Mouse (Mus musculus) spleen, postnatal 4 days (tissue): Measurements from ENCODE around the gene Zfp217.
A peak's percentile ranks its signal among the peaks of the same experiment; 100 is the strongest.
"Not testable (repeated sequence)": the region's sequence is repeated elsewhere in the genome, so short reads cannot be mapped to it uniquely, and the experiment has no call there.

Experiments used
- DNase-seq, 2 experiments: peaks; one replicate each; pipeline ENCODE4 v3.0.0; 2022; ENCODE audit warnings: low spot score in 2 of 2

Zfp217 gene

DNA sequence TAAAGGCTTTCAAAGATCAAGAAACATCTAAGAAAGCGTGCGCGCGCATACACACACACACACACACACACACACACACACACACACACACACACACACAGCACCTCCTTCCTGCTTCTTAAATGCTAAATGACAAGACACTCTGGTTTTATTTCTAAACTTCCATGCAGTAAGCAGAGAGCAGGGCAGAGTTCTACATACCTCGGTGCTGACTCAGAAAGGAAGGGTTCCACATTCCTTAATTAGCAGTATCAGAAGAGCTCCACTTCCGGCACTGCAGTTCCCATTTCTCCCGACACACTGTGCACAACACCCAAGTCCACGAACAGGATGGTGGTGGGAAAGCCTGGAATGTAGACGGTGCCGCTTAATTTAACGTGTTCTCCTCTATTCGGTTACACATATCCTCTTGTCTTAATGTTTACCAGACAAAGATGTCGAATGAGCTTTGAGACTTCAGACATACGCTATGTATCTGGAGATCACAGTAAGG, at the start of gene Zfp217:
Zfp217 (minus strand) TSS at position 443 of the 493 bp plus-strand sequence.
- peak in 1 of 2 experiments; percentile 14 for DNase-seq

DNA sequence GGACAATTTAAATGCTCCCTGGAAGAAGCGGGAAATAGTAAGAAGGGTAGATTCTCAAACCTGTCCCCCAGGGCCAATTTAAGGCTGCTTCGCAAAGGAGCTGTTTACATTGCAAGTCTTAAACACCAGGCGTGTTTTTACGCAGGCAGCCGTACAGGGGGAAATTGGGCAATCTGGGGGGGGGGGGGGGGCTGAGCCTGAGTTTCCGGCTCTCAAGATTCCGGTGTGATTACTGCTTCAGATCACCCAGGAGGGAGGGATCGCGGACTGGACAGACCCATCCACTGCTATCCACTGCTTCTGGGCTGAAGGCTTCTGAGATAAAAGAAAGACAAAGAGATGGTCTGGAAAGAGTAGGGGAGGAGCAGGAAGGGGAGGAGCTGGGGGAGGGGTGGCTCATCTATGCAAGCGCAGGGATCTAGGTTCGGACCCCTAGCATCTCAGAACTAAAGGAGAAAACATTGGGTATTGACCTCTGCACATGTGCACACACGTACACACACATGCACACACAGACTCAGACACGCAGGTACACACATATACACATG, 47.7 kb upstream of the Zfp217 start:
- no peak for DNase-seq

DNA sequence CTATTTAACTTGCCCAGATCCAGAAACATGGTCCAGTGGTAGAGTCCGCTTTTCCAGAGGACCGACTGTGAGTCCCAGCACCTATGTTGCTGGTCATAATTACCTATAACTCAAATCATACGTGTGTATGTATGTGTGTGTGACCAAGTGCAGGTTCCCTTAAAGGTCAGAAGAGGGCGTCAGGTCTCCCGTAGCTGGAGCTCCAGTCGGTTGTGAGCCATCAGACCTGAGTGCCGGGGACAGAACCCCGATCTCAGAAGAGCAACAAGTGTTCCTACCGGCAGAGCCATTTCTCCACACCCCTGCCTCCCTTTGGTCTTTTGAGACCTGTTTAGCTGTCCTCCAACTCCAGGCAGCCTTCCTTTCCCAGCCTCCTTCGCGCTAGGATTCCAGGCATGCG, 46.9 kb upstream of the Zfp217 start:
- no peak for DNase-seq

DNA sequence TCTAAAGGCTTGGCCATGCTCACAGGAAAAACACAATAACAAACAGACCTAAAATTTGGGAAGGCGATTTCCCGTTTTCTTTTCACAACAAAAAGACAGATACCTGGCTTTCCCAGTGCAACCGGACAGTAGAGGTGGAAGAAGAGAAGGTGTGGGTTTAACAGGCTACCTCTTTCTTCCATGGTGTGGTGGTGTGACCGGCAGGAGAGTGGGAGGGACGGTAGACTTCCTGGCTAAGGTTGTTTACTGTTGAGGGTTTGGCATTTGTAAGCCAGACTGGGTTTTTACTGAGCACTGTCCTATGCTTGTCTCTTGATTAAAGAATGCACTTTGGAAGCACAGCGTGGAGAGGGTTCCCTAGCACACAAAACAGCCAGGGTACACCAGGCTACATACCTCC, 45.9 kb upstream of the Zfp217 start:
- no peak for DNase-seq

- no peak for DNase-seq
These were observed 45.3 kb upstream of the Zfp217 start for GRCm38 (mm10) chr2:170193211-170193610.

- DNase-seq, result no peak
These were observed 44.8 kb upstream of the Zfp217 start for GRCm38 (mm10) chr2:170192731-170193149.

GRCm38 (mm10) chr2:170188721-170189120, 40.8 kb upstream of the Zfp217 start:
- DNase-seq, result no peak

GRCm38 (mm10) chr2:170185137-170185837, 37.4 kb upstream of the Zfp217 start:
- DNase-seq, result no peak

DNA sequence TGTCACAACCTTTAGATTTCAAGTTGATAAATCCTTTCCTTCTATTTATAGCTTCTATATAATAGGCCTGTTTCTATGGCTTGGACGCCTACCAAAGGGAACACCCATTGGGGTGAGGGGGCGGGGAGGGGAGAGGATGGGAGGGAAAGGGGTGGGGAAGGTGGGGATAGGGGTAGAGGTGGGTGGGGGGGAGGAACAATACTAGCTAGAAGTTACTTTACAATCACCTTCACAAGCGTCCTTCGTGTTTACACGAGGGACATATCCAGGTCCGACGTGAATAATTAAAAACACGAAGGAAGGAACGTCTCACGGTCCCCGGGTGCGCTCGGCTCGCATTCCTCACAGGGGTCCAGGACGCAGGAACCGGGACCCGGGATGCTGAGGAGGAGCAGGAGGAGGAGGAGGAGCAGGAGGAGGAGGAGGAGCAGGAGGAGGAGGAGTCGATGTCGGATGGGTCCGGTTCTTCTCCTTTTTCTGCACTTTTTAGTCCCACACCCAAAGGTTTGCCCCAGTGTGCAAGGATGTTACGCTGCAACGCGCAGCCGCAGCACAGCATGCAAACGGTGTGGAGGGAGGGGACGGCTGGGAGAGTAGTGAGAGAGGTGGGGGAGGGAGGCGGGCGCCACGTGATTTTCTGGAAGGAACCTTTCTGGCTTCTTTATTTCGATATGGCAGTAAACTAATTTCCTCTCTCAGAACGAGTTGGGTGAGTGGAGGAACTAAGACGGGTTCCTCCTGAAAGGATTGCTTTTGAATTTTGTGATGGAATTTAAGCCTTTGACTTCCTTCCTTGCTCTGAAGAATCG, 36.5 kb upstream of the Zfp217 start:
- peak; percentile 75 to 84 for DNase-seq

GRCm38 (mm10) chr2:170183851-170184174, 35.9 kb upstream of the Zfp217 start:
- no peak for DNase-seq

DNA sequence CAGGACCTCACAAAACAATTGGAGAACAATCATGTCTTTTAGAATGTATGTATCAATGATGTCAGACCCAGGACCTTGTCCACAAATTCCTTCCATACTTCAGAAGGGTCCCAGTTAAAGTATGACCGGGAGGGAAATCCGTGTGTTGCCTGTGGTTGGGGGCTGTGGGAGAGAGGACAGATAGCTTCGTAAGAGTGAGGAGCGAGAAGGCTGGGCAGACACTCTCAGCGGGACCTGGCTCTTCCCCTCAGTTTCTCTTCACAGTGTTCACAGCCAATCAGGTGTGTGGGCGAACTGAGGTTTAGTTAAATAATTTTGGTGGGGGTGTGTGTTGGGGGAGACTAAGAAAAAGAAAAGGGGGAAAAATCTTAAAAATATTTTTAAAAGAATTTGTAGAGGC, 34.0 kb upstream of the Zfp217 start:
- peak in 1 of 2 experiments; percentile 50 for DNase-seq

DNA sequence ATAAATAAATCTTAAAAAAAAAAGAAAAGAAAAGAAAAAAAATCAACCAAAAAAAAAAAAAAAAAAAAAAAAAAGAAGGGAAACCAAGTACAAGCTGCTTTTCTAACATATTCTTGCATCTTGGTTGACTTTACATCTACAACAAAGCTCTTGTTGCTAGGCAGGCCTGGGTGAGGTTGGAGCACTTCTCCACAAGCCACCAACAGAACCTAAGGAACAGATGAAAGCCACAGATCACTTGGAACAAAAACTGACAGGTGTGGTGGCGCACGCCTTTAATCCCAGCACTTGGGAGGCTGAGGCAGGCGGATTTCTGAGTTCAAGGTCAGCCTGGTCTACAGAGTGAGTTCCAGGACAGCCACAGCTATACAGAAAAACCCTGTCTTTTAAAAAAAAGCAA, 32.9 kb upstream of the Zfp217 start:
- DNase-seq, result not testable (repeated sequence)

DNA sequence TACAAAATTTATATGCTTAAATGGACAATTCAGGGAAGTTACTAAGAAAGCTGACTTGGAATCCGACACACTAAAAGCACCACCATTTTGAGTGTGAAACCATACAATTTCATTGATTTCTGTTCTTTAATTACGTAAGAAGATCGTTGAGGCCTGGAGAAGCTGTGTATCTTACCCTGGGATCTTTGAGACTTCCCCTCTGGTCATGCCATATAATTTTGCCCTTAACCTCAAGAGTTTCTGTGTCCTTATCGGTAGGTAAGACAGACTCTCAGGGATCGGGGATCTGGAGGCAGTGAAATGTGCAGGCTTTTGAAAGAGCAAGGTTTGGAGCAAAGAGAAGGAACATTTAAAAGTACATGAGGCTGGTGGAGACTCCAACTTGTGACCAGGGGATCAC, 31.4 kb upstream of the Zfp217 start:
- no peak for DNase-seq

GRCm38 (mm10) chr2:170177323-170177722, 29.4 kb upstream of the Zfp217 start:
- DNase-seq, result no peak

DNA sequence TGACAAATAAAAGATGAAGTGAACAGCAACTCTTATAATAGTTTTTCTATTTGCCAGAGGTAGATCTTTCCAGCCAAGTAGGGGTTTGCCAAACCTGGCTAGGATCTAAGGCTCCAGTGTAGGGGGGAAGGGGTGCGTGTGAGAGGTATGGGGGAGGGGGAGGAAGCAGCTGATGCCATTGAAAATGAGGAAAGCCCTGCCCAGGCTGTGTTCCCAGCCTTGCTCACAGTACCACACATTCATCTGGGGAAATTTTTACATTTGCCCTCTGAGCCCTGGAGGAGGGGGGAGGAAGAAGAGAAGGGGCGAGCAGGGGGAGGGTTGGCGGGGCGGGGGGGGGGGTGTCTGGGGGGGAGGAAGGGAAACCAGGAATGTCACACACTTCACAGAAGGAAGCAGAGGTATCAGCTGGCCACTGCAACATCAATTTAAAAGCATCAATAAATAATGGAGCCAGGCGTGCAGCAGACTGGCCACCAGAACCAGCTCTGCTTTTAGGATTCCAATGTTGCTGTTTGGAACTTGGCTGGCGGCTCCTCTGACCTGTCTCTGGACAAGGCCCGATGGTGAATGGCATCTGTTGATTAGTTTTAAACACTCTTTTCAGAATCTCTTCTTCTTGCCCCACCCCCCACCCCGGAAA, 28.5 kb upstream of the Zfp217 start:
- DNase-seq, result no peak

- no peak for DNase-seq
These were observed 27.8 kb upstream of the Zfp217 start for GRCm38 (mm10) chr2:170175661-170176150.

DNA sequence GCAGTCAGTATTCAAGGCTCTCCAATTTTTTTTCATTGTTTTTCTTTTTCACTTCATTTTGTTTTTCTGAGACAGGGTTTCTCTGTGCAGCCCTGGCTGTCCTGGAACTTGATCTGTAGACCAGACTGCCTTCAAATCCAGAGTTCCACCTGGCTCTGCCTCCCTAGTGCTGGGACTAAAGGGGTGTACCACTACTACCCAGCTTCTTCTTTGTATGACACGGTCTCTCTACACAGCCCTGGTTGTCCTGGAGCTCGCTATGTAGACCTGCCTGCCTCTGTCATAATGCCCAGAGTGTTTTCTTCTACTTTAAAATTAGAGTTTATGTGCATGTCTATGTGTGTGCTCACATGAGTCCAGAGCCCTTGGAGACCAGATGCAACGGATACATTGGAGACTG, 27.3 kb upstream of the Zfp217 start:
- no peak for DNase-seq

- DNase-seq, result no peak
These were observed 21.2 kb upstream of the Zfp217 start for GRCm38 (mm10) chr2:170169062-170169461.

- DNase-seq, result no peak
These were observed 17.7 kb upstream of the Zfp217 start for GRCm38 (mm10) chr2:170165649-170166048.

DNA sequence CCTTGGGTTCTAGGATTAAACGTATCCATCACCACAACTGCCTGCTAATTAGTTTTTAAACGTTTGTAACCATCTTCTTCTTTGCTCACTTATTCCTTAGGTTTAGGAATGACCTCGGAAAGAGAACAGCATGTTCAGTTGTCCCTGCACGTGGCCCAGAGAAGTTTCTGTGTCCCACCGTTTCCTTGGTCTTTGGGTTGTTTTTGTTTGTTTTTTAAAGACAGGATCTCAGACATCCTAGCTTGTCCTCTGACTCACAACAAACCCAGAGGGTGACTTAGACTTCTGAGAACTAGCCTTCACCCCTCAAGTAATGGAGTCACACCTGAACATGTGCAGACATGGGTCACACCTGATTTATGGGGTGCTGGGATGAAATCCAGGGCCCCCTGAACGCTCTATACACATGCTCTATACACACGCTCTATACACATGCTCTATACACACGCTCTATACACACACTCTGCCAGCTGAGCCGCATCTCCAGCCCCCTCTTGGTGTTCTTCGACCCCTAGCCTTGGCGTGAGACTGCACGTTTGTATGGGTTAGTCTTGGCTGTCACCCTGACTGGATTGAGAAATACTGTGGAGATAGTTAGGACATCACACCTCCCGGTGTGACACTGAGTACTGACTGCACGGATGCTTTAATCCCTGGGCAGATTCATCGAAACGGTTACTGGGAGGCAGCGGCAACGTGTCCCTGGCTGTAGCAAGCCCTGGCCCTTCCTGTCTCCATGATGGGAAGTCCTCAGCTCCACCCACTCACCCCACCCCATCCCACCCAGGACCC, 16.0 kb upstream of the Zfp217 start:
- peak in 1 of 2 experiments; percentile 62 for DNase-seq
